8 mouse cellular contexts compared by ENCODE assay signal in genomic region chr2:26021561-26022257, GRCm38 (mm10). TPM values are rescaled to one million over a fixed set of nuclear protein-coding genes. Genes with fewer than 3 reads are reported as not detected.
DNase-seq lines count a peak whose midpoint lies in the region; ATAC-seq lines count a peak whose summit lies in the region.

Gene Ubac1, minus strand, starts transcription at chr2:26021747.

- H3K4me1 ChIP-seq in heart, embryonic 10.5 days, result peaks cover 29% of the 10 kb centered on the region
- H3K4me1 ChIP-seq in kidney, embryonic 15.5 days, result peaks cover 25% of the 10 kb centered on the region

- DNase-seq in B cell, adult 2 months, result peak; percentile 88
- peak; percentile 98 for DNase-seq in brain, adult 2 months (ENCODE audit: low read depth, low spot score)
- peak; percentile 97 for DNase-seq in heart, embryonic 10.5 days (ENCODE audit: low spot score)
- DNase-seq in liver, result peak; percentile 95
- peak; percentile 90 to 94 for DNase-seq in spleen, postnatal 4 days (ENCODE audit: low spot score in 2 of 2)

- 7% methylated on average over 50 of the region's 50 CpGs for WGBS in heart, embryonic 10.5 days
- 6% methylated on average over 50 of the region's 50 CpGs for WGBS in kidney, embryonic 15.5 days

- H3K36me3 ChIP-seq in heart, embryonic 10.5 days, result 0 out of 2 replicates have a peak, but pooled peaks cover 4% of the 10 kb centered on the region
- no peaks in the 10 kb centered on the region for H3K36me3 ChIP-seq in kidney, embryonic 15.5 days

- peak; percentile 72 for ATAC-seq in erythroblast, adult 5-6 weeks (replicated peaks; ENCODE audit: low FRiP score, poor library complexity, severe bottlenecking)
- ATAC-seq in kidney, embryonic 15.5 days (replicated peaks; ENCODE audit: low FRiP score), result peak; percentile 94
- peak; percentile 71 for ATAC-seq in monocyte, adult 5-6 weeks (replicated peaks; ENCODE audit: insufficient number of reproducible peaks, low FRiP score, low TSS enrichment, poor library complexity, severe bottlenecking)

- H3K9me3 ChIP-seq in heart, embryonic 10.5 days, result no peaks in the 10 kb centered on the region
- no peaks in the 10 kb centered on the region for H3K9me3 ChIP-seq in kidney, embryonic 15.5 days (replicated peaks)

- peaks cover 3% of the 10 kb centered on the region; the same call in 1 of the 2 replicates for H3K27me3 ChIP-seq in heart, embryonic 10.5 days (ENCODE audit: insufficient read depth, poor library complexity, severe bottlenecking)
- no peaks in the 10 kb centered on the region for H3K27me3 ChIP-seq in kidney, embryonic 15.5 days

- H3K27ac ChIP-seq in heart, embryonic 10.5 days, result peak within 1 kb of the TSS; percentile 91
- peak within 1 kb of the TSS; percentile 89 for H3K27ac ChIP-seq in kidney, embryonic 15.5 days

- H3K9ac ChIP-seq in kidney, embryonic 15.5 days, result peak within 1 kb of the TSS; percentile 76

- H3K4me2 ChIP-seq in kidney, embryonic 15.5 days, result peak within 1 kb of the TSS; percentile 84

- peak within 1 kb of the TSS; percentile 75 for H3K4me3 ChIP-seq in heart, embryonic 10.5 days
- peak within 1 kb of the TSS; percentile 89 for H3K4me3 ChIP-seq in kidney, embryonic 15.5 days (replicated peaks)

RNA-seq across cellular contexts. Expression of gene Ubac1, which starts in this region (rescaled TPM):
- total RNA-seq in erythroblast, adult 5-6 weeks (2015; ENCODE audit: low replicate concordance), result 531 and 563 TPM in 2 replicates
- 630 and 869 TPM in 2 replicates for total RNA-seq in erythroblast, adult 5-6 weeks (2017; ENCODE audit: low replicate concordance)
- polyA plus RNA-seq in heart, embryonic 10.5 days (2016; fragmentation: Nextera tagmentation; extraction: Ambion mirVana), result 116 and 127 TPM in 2 replicates
- 89.8 and 94.5 TPM in 2 replicates for polyA plus RNA-seq in kidney, embryonic 15.5 days (2015; fragmentation: Nextera tagmentation; extraction: Ambion mirVana)
- total RNA-seq in monocyte, adult 5-6 weeks (2017), result 29.9 to 55.6 TPM (median 51.8 TPM) in 3 replicates

Comparison
In these comparisons a context has a peak if more than half of its experiments do, and no peak if none do; other contexts are left out.
1. Peak in every context shown above with its lines: DNase-seq, ATAC-seq, H3K4me3 ChIP-seq and H3K27ac ChIP-seq.